Mouse (Mus musculus) heart, embryonic 11.5 days (tissue): ENCODE measurements around the gene Bnc1. TPM values are rescaled to one million over a fixed set of nuclear protein-coding genes. Genes with fewer than 3 reads are reported as not detected.

Source experiments
- ATAC-seq: fragments of 200-750 bp; cut with Nextera tagmentation; replicated peaks from 2 replicates; pipeline ENCODE4 v1.8.0; 2017; ENCODE audit warnings: moderate library complexity; ENCODE audit not compliant: insufficient number of reproducible peaks, low FRiP score, low TSS enrichment
- H3K27ac ChIP-seq: fragments of 300-500 bp; sonication (generic); 2 replicates; pipeline ENCODE4 v1.5.1; 2014; ENCODE audit warnings: mild to moderate bottlenecking, low read depth, low read length
- H3K27me3 ChIP-seq: fragments of 300-500 bp; sonication (generic); 2 replicates; pipeline ENCODE4 v1.6.1; 2014; ENCODE audit warnings: mild to moderate bottlenecking, low read length, mixed read lengths; ENCODE audit not compliant: control insufficient read depth, insufficient read depth
- H3K36me3 ChIP-seq: fragments of 300-500 bp; sonication (generic); 2 replicates; pipeline ENCODE4 v1.6.1; 2014; ENCODE audit warnings: mild to moderate bottlenecking, low read length, moderate library complexity, mixed read lengths; ENCODE audit not compliant: control insufficient read depth, insufficient read depth
- H3K4me1 ChIP-seq: fragments of 300-500 bp; sonication (generic); 2 replicates; pipeline ENCODE4 v1.6.1; 2014; ENCODE audit warnings: low read length; ENCODE audit not compliant: control insufficient read depth, insufficient read depth
- H3K4me2 ChIP-seq: fragments of 300-500 bp; sonication (generic); 2 replicates; pipeline ENCODE4 v1.6.1; 2014; ENCODE audit warnings: mild to moderate bottlenecking, moderate library complexity
- H3K4me3 ChIP-seq: fragments of 300-500 bp; sonication (generic); 2 replicates; pipeline ENCODE4 v1.5.1; 2014; ENCODE audit warnings: low read depth, low read length
- H3K9ac ChIP-seq: fragments of 300-500 bp; sonication (generic); 2 replicates; pipeline ENCODE4 v1.6.1; 2014; ENCODE audit warnings: mild to moderate bottlenecking, low read depth, low read length, moderate library complexity
- H3K9me3 ChIP-seq: fragments of 300-500 bp; sonication (generic); replicated peaks from 2 replicates; pipeline ENCODE4 v1.6.1; 2016; ENCODE audit warnings: low read length; ENCODE audit not compliant: control insufficient read depth
- WGBS: fragments of 180-500 bp; shearing (Covaris S2); extraction: QIAGEN DNeasy Blood & Tissue Kit; methylation state at CpG from one replicate; pipeline ENCODE4 v1.1.7; 2014; ENCODE audit not compliant: insufficient replicate concordance; 5-methylcytosine and 5-hydroxymethylcytosine counted together
- polyA plus RNA-seq: library from polyadenylated mRNA; unstranded; fragments of >200 nt; fragmentation: Nextera tagmentation; extraction: Ambion mirVana; gene quantifications from 2 replicates; pipeline ENCODE4 v1.2.1, GENCODE M21; 2014

Gene Bnc1
- 8.5 and 8.6 TPM in 2 replicates for polyA plus RNA-seq

GRCm38 (mm10) chr7:81992131-81993061 lies at the start of gene Bnc1:
Gene Bnc1, minus strand, starts transcription at chr7:81992292.
- no peaks in the 10 kb centered on the region for H3K36me3 ChIP-seq
- no peaks in the 10 kb centered on the region for H3K9me3 ChIP-seq
- H3K9ac ChIP-seq, result peak within 1 kb of the TSS; percentile 58
- H3K4me1 ChIP-seq, result peaks cover 5% of the 10 kb centered on the region; the same call in 1 of the 2 replicates
- under 1% methylated on average over 105 of the region's 105 CpGs for whole genome bisulfite sequencing
- H3K27me3 ChIP-seq, result peaks cover 69% of the 10 kb centered on the region
- ATAC-seq, result peak; percentile 63; the same call in 1 of the 2 replicates
- H3K4me3 ChIP-seq, result peak within 1 kb of the TSS; percentile 62
- H3K4me2 ChIP-seq, result peak within 1 kb of the TSS; percentile 91
- peak within 1 kb of the TSS; percentile 24; the same call in 1 of the 2 replicates for H3K27ac ChIP-seq

- Histone ChIP-seq H3K4me3 (no peak overlapping the region), H3K9ac (no peak overlapping the region), H3K27me3 (no peaks in the 10 kb centered on the region), H3K4me2 (no peak overlapping the region), H3K4me1 (no peaks in the 10 kb centered on the region), H3K27ac (no peak overlapping the region), H3K36me3 (no peaks in the 10 kb centered on the region), H3K9me3 (no peaks in the 10 kb centered on the region)
- 45% methylated on average over 1 of the region's 1 CpGs for WGBS
- ATAC-seq, result no peak
Measured at GRCm38 (mm10) chr7:82033347-82033746, 41.3 kb upstream of the Bnc1 start.

GRCm38 (mm10) chr7:82029666-82030065 lies 37.6 kb upstream of the Bnc1 start:
- Histone ChIP-seq H3K27ac (no peak overlapping the region), H3K9me3 (no peaks in the 10 kb centered on the region), H3K4me2 (no peak overlapping the region), H3K9ac (no peak overlapping the region), H3K4me1 (no peaks in the 10 kb centered on the region), H3K27me3 (no peaks in the 10 kb centered on the region), H3K4me3 (no peak overlapping the region), H3K36me3 (no peaks in the 10 kb centered on the region)
- 0 out of 2 replicates have a peak, but pooled peaks have one; percentile 35 for ATAC-seq
- WGBS, result 36% methylated on average over 9 of the region's 9 CpGs

GRCm38 (mm10) chr7:82025802-82026201 lies 33.7 kb upstream of the Bnc1 start:
- ATAC-seq, result no peak
- H3K4me2 ChIP-seq, result no peak overlapping the region
- H3K27ac ChIP-seq, result no peak overlapping the region
- H3K4me3 ChIP-seq, result no peak overlapping the region
- no peaks in the 10 kb centered on the region for H3K36me3 ChIP-seq
- H3K9ac ChIP-seq, result no peak overlapping the region
- no peaks in the 10 kb centered on the region for H3K9me3 ChIP-seq
- 30% methylated on average over 2 of the region's 2 CpGs for WGBS
- no peaks in the 10 kb centered on the region for H3K27me3 ChIP-seq
- no peaks in the 10 kb centered on the region for H3K4me1 ChIP-seq

GRCm38 (mm10) chr7:82023676-82024075 lies 31.6 kb upstream of the Bnc1 start:
- WGBS, result 88% methylated on average over 2 of the region's 2 CpGs
- Histone ChIP-seq H3K9ac (no peak overlapping the region), H3K36me3 (no peaks in the 10 kb centered on the region), H3K4me3 (no peak overlapping the region), H3K27ac (no peak overlapping the region), H3K4me1 (no peaks in the 10 kb centered on the region), H3K9me3 (no peaks in the 10 kb centered on the region), H3K27me3 (peaks cover 2% of the 10 kb centered on the region; the same call in 1 of the 2 replicates), H3K4me2 (no peak overlapping the region)
- no peak for ATAC-seq

- Histone ChIP-seq H3K4me2 (no peak overlapping the region), H3K4me1 (no peaks in the 10 kb centered on the region), H3K4me3 (no peak overlapping the region), H3K27me3 (peaks cover 2% of the 10 kb centered on the region; the same call in 1 of the 2 replicates), H3K9me3 (no peaks in the 10 kb centered on the region), H3K9ac (no peak overlapping the region), H3K36me3 (no peaks in the 10 kb centered on the region), H3K27ac (no peak overlapping the region)
- 80% methylated on average over 1 of the region's 1 CpGs for WGBS
- no peak for ATAC-seq
Measured at GRCm38 (mm10) chr7:82022404-82022803, 30.3 kb upstream of the Bnc1 start.

GRCm38 (mm10) chr7:82018031-82018430 lies 25.9 kb upstream of the Bnc1 start:
- WGBS, result 88% methylated on average over 2 of the region's 2 CpGs

GRCm38 (mm10) chr7:82016751-82017710 lies 24.9 kb upstream of the Bnc1 start:
- Histone ChIP-seq H3K4me3 (peak overlapping the region; percentile 30), H3K27me3 (peaks cover 11% of the 10 kb centered on the region; the same call in 1 of the 2 replicates)
- WGBS, result 4% methylated on average over 25 of the region's 25 CpGs

More at GRCm38 (mm10) chr7:82018031-82018430, 25.9 kb upstream of the Bnc1 start:
- no peak for ATAC-seq
- Histone ChIP-seq H3K9ac (no peak overlapping the region), H3K9me3 (no peaks in the 10 kb centered on the region), H3K27ac (no peak overlapping the region), H3K27me3 (peaks cover 11% of the 10 kb centered on the region; the same call in 1 of the 2 replicates), H3K4me3 (no peak overlapping the region), H3K4me1 (peaks cover 5% of the 10 kb centered on the region; the same call in 1 of the 2 replicates), H3K36me3 (no peaks in the 10 kb centered on the region), H3K4me2 (no peak overlapping the region)

More at GRCm38 (mm10) chr7:82016751-82017710, 24.9 kb upstream of the Bnc1 start:
- H3K36me3 ChIP-seq, result no peaks in the 10 kb centered on the region
- H3K4me1 ChIP-seq, result peaks cover 9% of the 10 kb centered on the region
- no peak for ATAC-seq
- H3K27ac ChIP-seq, result no peak overlapping the region
- no peak overlapping the region for H3K9ac ChIP-seq
- peak overlapping the region; percentile 73 for H3K4me2 ChIP-seq
- no peaks in the 10 kb centered on the region for H3K9me3 ChIP-seq
